Mouse (Mus musculus): ENCODE measurements around the gene Hoxa3. TPM values are rescaled to one million over a fixed set of nuclear protein-coding genes. Genes with fewer than 3 reads are reported as not detected.

Hoxa3 gene
- total and polyA plus RNA-seq, 3 experiments = 0.55 to 1.3 (median 0.76) TPM

- no peaks in the 10 kb centered on the region for H3K79me2 ChIP-seq (replicated peaks; ENCODE audit: control insufficient read depth, insufficient read depth, low read length)
- H3K4me3 ChIP-seq = no peak overlapping the region
- TF ChIP-seq POLR2A (IDR thresholded peaks at IDR 0.05; ENCODE audit: insufficient read depth, low read depth, low read length) = no peak
- no peak for TF ChIP-seq CTCF (IDR thresholded peaks at IDR 0.05)
- no peak for TF ChIP-seq EP300 (IDR thresholded peaks at IDR 0.05; ENCODE audit: insufficient read depth, low read depth, low read length)
- H3K27ac ChIP-seq = no peak overlapping the region
- no peak overlapping the region for H3K9ac ChIP-seq (ENCODE audit: low read depth, low read length)
- H3K36me3 ChIP-seq (ENCODE audit: control insufficient read depth, insufficient read depth, low read length) = no peaks in the 10 kb centered on the region
- no peak for DNase-seq
- no peaks in the 10 kb centered on the region for H3K4me1 ChIP-seq (ENCODE audit: control insufficient read depth, insufficient read depth, low read length)
- H3K27me3 ChIP-seq (ENCODE audit: control insufficient read depth, insufficient read depth, low read length) = peaks cover 6% of the 10 kb centered on the region; the same call in 1 of the 2 replicates
- 10% methylated on average over 20 of the region's 20 CpGs for WGBS
- intact Hi-C loops (cut with DNase I) = loop anchor here (5.0 kb wide), 1 partner anchor 69 kb away; no protein-coding TSS in a partner anchor
Measured at GRCm38 (mm10) chr6:52156551-52157200, 56.5 kb downstream of the Hoxa3 start.

- no peaks in the 10 kb centered on the region for H3K36me3 ChIP-seq (ENCODE audit: control insufficient read depth, insufficient read depth, low read length)
- DNase-seq = no peak
- WGBS = 71% methylated on average over 3 of the region's 3 CpGs
- H3K9ac ChIP-seq (ENCODE audit: low read depth, low read length) = no peak overlapping the region
- H3K4me1 ChIP-seq (ENCODE audit: control insufficient read depth, insufficient read depth, low read length) = no peaks in the 10 kb centered on the region
- intact Hi-C loops (cut with DNase I) = loop anchor here (5.0 kb wide), 1 partner anchor 68 kb away; no protein-coding TSS in a partner anchor
- no peaks in the 10 kb centered on the region for H3K79me2 ChIP-seq (replicated peaks; ENCODE audit: control insufficient read depth, insufficient read depth, low read length)
- H3K27ac ChIP-seq = no peak overlapping the region
- TF ChIP-seq POLR2A (IDR thresholded peaks at IDR 0.05; ENCODE audit: insufficient read depth, low read depth, low read length) (no peak), CTCF (IDR thresholded peaks at IDR 0.05) (no peak), EP300 (IDR thresholded peaks at IDR 0.05; ENCODE audit: insufficient read depth, low read depth, low read length) (no peak)
- H3K4me3 ChIP-seq = no peak overlapping the region
- peaks cover 6% of the 10 kb centered on the region; the same call in 1 of the 2 replicates for H3K27me3 ChIP-seq (ENCODE audit: control insufficient read depth, insufficient read depth, low read length)
Measured at GRCm38 (mm10) chr6:52155471-52155870, 57.7 kb downstream of the Hoxa3 start.

DNA sequence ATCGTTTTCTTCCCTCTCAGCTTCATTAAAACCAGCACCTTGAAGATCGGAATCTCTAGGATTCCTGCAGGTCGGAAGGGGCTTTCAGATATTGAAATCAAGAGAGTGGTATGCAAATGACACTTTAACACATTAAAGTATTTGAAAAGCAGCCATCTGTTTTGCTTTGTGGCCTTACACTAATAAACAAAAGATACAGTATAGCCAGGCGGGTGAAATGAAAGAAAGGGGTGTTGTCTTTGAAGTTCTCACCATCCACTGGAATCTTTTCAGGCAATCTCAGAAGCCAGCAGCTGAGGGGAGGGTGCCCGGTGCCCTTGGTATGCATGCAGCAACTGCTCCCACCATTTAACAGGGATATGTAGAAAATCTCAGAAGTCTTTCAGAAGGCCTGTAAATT is 59.1 kb downstream of the Hoxa3 start:
- Histone ChIP-seq H3K9ac (ENCODE audit: low read depth, low read length) (no peak overlapping the region), H3K36me3 (ENCODE audit: control insufficient read depth, insufficient read depth, low read length) (no peaks in the 10 kb centered on the region), H3K79me2 (replicated peaks; ENCODE audit: control insufficient read depth, insufficient read depth, low read length) (no peaks in the 10 kb centered on the region), H3K27ac (no peak overlapping the region), H3K4me1 (ENCODE audit: control insufficient read depth, insufficient read depth, low read length) (no peaks in the 10 kb centered on the region), H3K4me3 (no peak overlapping the region), H3K27me3 (ENCODE audit: control insufficient read depth, insufficient read depth, low read length) (peaks cover 9% of the 10 kb centered on the region)
- WGBS = 44% methylated on average over 5 of the region's 5 CpGs
- DNase-seq = no peak
- intact Hi-C loops (cut with DNase I) = no loop called here
- no peak for TF ChIP-seq POLR2A (IDR thresholded peaks at IDR 0.05; ENCODE audit: insufficient read depth, low read depth, low read length)
- TF ChIP-seq CTCF (IDR thresholded peaks at IDR 0.05) = no peak
- TF ChIP-seq EP300 (IDR thresholded peaks at IDR 0.05; ENCODE audit: insufficient read depth, low read depth, low read length) = no peak

DNA sequence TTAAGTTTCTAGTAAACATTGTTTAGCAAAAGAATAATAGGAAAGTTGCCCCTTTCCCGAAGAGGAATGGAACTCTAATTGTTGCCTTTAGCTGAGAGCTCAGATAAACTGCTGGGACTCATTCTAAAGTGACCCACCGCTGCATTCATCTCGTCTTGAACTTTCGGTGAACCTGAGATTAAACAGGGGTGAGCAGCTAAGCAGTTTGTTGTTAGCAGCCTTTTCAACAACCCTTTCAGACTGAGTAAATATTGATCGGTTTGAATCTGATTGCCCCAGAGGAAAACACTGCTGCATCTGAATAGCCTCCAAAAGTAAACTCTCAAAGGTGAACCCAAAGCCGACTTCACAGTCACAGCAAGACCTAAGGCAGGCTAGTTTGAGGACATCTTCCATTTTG is 59.9 kb downstream of the Hoxa3 start:
- no peak overlapping the region for H3K27ac ChIP-seq
- WGBS = 16% methylated on average over 6 of the region's 6 CpGs
- no peak overlapping the region for H3K4me3 ChIP-seq
- no peak for TF ChIP-seq POLR2A (IDR thresholded peaks at IDR 0.05; ENCODE audit: insufficient read depth, low read depth, low read length)
- TF ChIP-seq CTCF (IDR thresholded peaks at IDR 0.05) = no peak
- TF ChIP-seq EP300 (IDR thresholded peaks at IDR 0.05; ENCODE audit: insufficient read depth, low read depth, low read length) = no peak
- H3K79me2 ChIP-seq (replicated peaks; ENCODE audit: control insufficient read depth, insufficient read depth, low read length) = no peaks in the 10 kb centered on the region
- H3K36me3 ChIP-seq (ENCODE audit: control insufficient read depth, insufficient read depth, low read length) = no peaks in the 10 kb centered on the region
- H3K9ac ChIP-seq (ENCODE audit: low read depth, low read length) = no peak overlapping the region
- H3K27me3 ChIP-seq (ENCODE audit: control insufficient read depth, insufficient read depth, low read length) = peaks cover 7% of the 10 kb centered on the region
- intact Hi-C loops (cut with DNase I) = no loop called here
- DNase-seq = no peak
- H3K4me1 ChIP-seq (ENCODE audit: control insufficient read depth, insufficient read depth, low read length) = no peaks in the 10 kb centered on the region

GRCm38 (mm10) chr6:52152226-52153193 is 60.6 kb downstream of the Hoxa3 start:
- Histone ChIP-seq H3K27me3 (ENCODE audit: control insufficient read depth, insufficient read depth, low read length) (peaks cover 5% of the 10 kb centered on the region), H3K4me3 (no peak overlapping the region), H3K36me3 (ENCODE audit: control insufficient read depth, insufficient read depth, low read length) (no peaks in the 10 kb centered on the region), H3K4me1 (ENCODE audit: control insufficient read depth, insufficient read depth, low read length) (no peaks in the 10 kb centered on the region), H3K27ac (no peak overlapping the region), H3K9ac (ENCODE audit: low read depth, low read length) (no peak overlapping the region), H3K79me2 (replicated peaks; ENCODE audit: control insufficient read depth, insufficient read depth, low read length) (no peaks in the 10 kb centered on the region)
- TF ChIP-seq CTCF (IDR thresholded peaks at IDR 0.05) = no peak
- no peak for TF ChIP-seq POLR2A (IDR thresholded peaks at IDR 0.05; ENCODE audit: insufficient read depth, low read depth, low read length)
- no peak for TF ChIP-seq EP300 (IDR thresholded peaks at IDR 0.05; ENCODE audit: insufficient read depth, low read depth, low read length)
- 26% methylated on average over 16 of the region's 16 CpGs for WGBS
- DNase-seq = no peak
- intact Hi-C loops (cut with DNase I) = no loop called here

All from heart, adult 2 months (tissue).